Mouse (Mus musculus) layer of hippocampus, postnatal 25 days (tissue): ENCODE measurements around the gene Spats2l. TPM values are rescaled to one million over a fixed set of nuclear protein-coding genes. Genes with fewer than 3 reads are reported as not detected.

ENCODE experiments used
- DNase-seq, 2 experiments: peaks; one replicate each; pipeline ENCODE4 v3.0.0; 2022; ENCODE audit warnings: mixed read lengths in 2 of 2, low spot score in 1 of 2; ENCODE audit errors: extremely low spot score in 1 of 2
- total RNA-seq, 2 experiments: library from RNA; stranded (reverse); gene quantifications; 2 replicates each; pipeline ENCODE4 v1.2.3; 2021

The Spats2l gene
- total RNA-seq, 2 experiments from 2014 or later = 23.2 to 28.6 TPM

- DNase-seq = no peak
Measured at GRCm38 (mm10) chr1:57954376-57954765, 180.4 kb downstream of the Spats2l start.

DNA sequence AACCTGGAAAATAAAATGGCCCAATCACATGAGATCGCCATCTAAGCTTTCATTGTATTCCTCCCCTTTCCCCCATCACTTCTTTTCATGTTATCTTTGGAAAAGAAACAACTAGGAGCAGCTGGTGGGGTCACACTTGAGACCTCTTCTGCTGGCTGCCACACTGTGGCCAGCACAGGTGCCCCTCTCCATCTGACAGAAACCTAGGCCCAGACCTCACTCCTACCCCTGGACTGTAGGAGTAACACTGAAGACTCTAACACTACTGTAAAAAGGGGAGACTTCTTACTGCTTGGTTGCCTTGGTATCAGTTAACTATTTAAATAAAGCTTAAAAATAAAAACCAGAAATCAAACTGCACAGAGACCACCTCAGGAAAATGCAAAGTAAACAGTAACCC is 181.8 kb downstream of the Spats2l start:
- DNase-seq = no peak

- peak; percentile 97 to 98 for DNase-seq
Measured at GRCm38 (mm10) chr1:57969327-57970271, 195.6 kb downstream of the Spats2l start.

DNA sequence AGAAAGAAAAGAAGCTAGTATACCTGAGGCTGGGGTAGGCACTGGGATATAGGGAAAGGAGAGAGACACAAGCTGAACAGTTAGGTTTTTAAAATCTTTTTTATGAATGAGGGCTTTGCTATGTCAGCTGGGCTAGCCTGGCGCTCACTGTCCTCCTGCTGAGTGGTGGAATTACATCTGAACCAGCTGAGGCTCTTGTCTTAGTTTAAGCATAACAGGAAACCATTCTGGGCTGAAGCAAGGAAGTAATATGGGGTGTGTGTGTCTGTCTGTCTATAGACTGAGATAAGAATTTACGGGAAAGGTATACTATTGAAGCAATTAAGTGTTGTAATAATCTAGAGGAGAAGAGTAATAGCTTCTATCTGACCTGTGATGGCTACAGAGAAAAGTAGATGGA is 197.6 kb downstream of the Spats2l start:
- DNase-seq = no peak

GRCm38 (mm10) chr1:57976860-57977259 is 202.9 kb downstream of the Spats2l start:
- DNase-seq = no peak

- DNase-seq = no peak
Measured at GRCm38 (mm10) chr1:57989052-57989600, 215.2 kb downstream of the Spats2l start.

- DNase-seq = no peak
Measured at GRCm38 (mm10) chr1:57991277-57991676, 217.3 kb downstream of the Spats2l start.

GRCm38 (mm10) chr1:57995432-57996132 is 221.6 kb downstream of the Spats2l start, which contains the start of gene Sgo2a:
TSS of gene Sgo2a (plus strand) at chr1:57995971.
- DNase-seq = peak; percentile 62 to 81

- DNase-seq = no peak
Measured at GRCm38 (mm10) chr1:57996133-57996615, 222.2 kb downstream of the Spats2l start.

Other genes starting within 250 kb of the Spats2l start
- gene Sgo2a, start 221.8 kb downstream of the Spats2l start, total RNA-seq = under 1 TPM; 0.47 to 0.59 TPM
- gene Kctd18, start 244.8 kb downstream of the Spats2l start, total RNA-seq = 10 to 100 TPM; 14.9 to 20.2 TPM